ENCODE assay signal across 8 mouse cellular contexts in the genomic region with DNA sequence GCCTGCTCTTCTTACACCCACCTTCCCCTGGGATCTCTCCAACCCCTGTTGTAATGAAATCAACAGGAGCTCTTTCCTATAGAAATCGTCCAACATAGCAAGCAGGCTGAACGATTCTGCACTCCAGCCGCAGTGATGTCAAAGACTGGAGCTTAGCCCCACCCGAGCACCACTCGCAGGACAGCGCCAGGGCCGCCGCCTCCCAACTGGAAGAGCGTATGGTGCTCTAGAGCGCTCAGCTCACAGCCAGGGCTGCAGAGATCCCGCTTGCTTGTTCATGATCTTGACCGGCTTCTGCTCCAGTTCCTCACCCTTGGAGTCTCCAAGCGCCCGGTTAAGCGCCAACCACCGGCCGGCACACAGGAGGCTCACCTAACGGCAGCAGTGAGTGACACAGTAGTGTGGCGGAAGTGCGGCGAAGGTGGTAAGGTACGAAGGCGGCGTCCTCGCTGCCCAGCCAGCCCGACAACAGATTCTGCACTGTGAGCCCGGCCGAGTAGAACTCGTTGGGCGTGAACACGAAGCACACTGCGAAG. TPM values are rescaled to one million over a fixed set of nuclear protein-coding genes. Genes with fewer than 3 reads are reported as not detected.
DNase-seq lines count a peak whose midpoint lies in the region; ATAC-seq and TF ChIP-seq lines count a peak whose summit lies in the region.

No protein-coding gene starts in this region.

- ATAC-seq in kidney, embryonic 15.5 days (replicated peaks; ENCODE audit: low FRiP score): peak; percentile 41
- ATAC-seq in forebrain, postnatal 0 days: peak; percentile 1
- ATAC-seq in liver, postnatal 0 days: peak; percentile 48

- peak overlapping the region; percentile 79 for H3K9ac ChIP-seq in kidney, embryonic 15.5 days
- peak overlapping the region; percentile 81 for H3K9ac ChIP-seq in forebrain, postnatal 0 days
- peak overlapping the region; percentile 94 for H3K9ac ChIP-seq in liver, postnatal 0 days (replicated peaks)

- H3K4me2 ChIP-seq in kidney, embryonic 15.5 days: peak overlapping the region; percentile 73
- peak overlapping the region; percentile 95 for H3K4me2 ChIP-seq in forebrain, postnatal 0 days (ENCODE audit: low read depth)
- H3K4me2 ChIP-seq in liver, postnatal 0 days (ENCODE audit: low read depth, low read length): peak overlapping the region; percentile 92

- TF ChIP-seq CTCF in forebrain, postnatal 0 days (IDR thresholded peaks at IDR 0.05; ENCODE audit: low read depth): 0 out of 2 replicates have a peak, but pooled peaks have one; percentile 1
- 0 out of 2 replicates have a peak, but pooled peaks have one; percentile 6 for TF ChIP-seq CTCF in liver, postnatal 0 days (IDR thresholded peaks at IDR 0.05; ENCODE audit: low read depth)

- H3K27ac ChIP-seq in kidney, embryonic 15.5 days: peak overlapping the region; percentile 99
- H3K27ac ChIP-seq in forebrain, postnatal 0 days (ENCODE audit: low read depth, low read length): peak overlapping the region; percentile 97
- H3K27ac ChIP-seq in liver, postnatal 0 days (ENCODE audit: low read depth): peak overlapping the region; percentile 98

- no peaks in the 10 kb centered on the region for H3K9me3 ChIP-seq in kidney, embryonic 15.5 days (replicated peaks)
- H3K9me3 ChIP-seq in forebrain, postnatal 0 days (ENCODE audit: low read length): no peaks in the 10 kb centered on the region
- H3K9me3 ChIP-seq in liver, postnatal 0 days (ENCODE audit: low read length): no peaks in the 10 kb centered on the region

- peaks cover 53% of the 10 kb centered on the region for H3K36me3 ChIP-seq in kidney, embryonic 15.5 days
- peaks cover 7% of the 10 kb centered on the region; the same call in 1 of the 2 replicates for H3K36me3 ChIP-seq in forebrain, postnatal 0 days (ENCODE audit: insufficient read depth)
- H3K36me3 ChIP-seq in liver, postnatal 0 days (replicated peaks; ENCODE audit: insufficient read depth, low read length): peaks cover 44% of the 10 kb centered on the region

- peak overlapping the region; percentile 84 for H3K4me3 ChIP-seq in kidney, embryonic 15.5 days (replicated peaks)
- H3K4me3 ChIP-seq in forebrain, postnatal 0 days (ENCODE audit: low read depth, low read length): peak overlapping the region; percentile 69
- H3K4me3 ChIP-seq in liver, postnatal 0 days (ENCODE audit: low read depth, low read length): peak overlapping the region; percentile 78

- no peaks in the 10 kb centered on the region for H3K27me3 ChIP-seq in kidney, embryonic 15.5 days
- no peaks in the 10 kb centered on the region for H3K27me3 ChIP-seq in forebrain, postnatal 0 days (ENCODE audit: insufficient read depth, low read length)
- H3K27me3 ChIP-seq in liver, postnatal 0 days (ENCODE audit: insufficient read depth, low read length): no peaks in the 10 kb centered on the region

- H3K4me1 ChIP-seq in kidney, embryonic 15.5 days: peaks cover 51% of the 10 kb centered on the region
- peaks cover 13% of the 10 kb centered on the region for H3K4me1 ChIP-seq in forebrain, postnatal 0 days (ENCODE audit: insufficient read depth)
- peaks cover 29% of the 10 kb centered on the region for H3K4me1 ChIP-seq in liver, postnatal 0 days (ENCODE audit: insufficient read depth)

- no peak for DNase-seq in kidney, adult 11 months
- DNase-seq in ZHBTc4 (ENCODE audit: low read depth, low spot score): peak; percentile 78
- no peak for DNase-seq in forebrain, postnatal 0 days
- no peak for DNase-seq in liver, postnatal 0 days
- no peak for DNase-seq in frontal cortex, postnatal 10 days (ENCODE audit: low spot score in 2 of 2)
- DNase-seq in MN1 (ENCODE audit: low spot score): no peak
- no peak for DNase-seq in cerebellum, adult 11-12 months

- WGBS in kidney, embryonic 15.5 days: under 1% methylated on average over 32 of the region's 32 CpGs
- under 1% methylated on average over 32 of the region's 32 CpGs for WGBS in forebrain, postnatal 0 days
- 1% methylated on average over 32 of the region's 32 CpGs for WGBS in liver, postnatal 0 days (ENCODE audit: insufficient replicate concordance)

- TF ChIP-seq EP300 in liver, postnatal 0 days (IDR thresholded peaks at IDR 0.05; ENCODE audit: low read depth): no peak

RNA-seq across cellular contexts. Expression of a gene that starts 0.6 kb away (rescaled TPM):
- polyA plus RNA-seq in kidney, embryonic 15.5 days (2015; fragmentation: Nextera tagmentation; extraction: Ambion mirVana): 192 and 195 TPM in 2 replicates
- total RNA-seq in forebrain, postnatal 0 days (2014; rRNA removed): 12.0 and 20.1 TPM in 2 replicates
- 24.9 and 25.5 TPM in 2 replicates for polyA plus RNA-seq in forebrain, postnatal 0 days (2015; fragmentation: Nextera tagmentation; extraction: Ambion mirVana)
- polyA plus RNA-seq in liver, postnatal 0 days (2015; fragmentation: Nextera tagmentation; extraction: Ambion mirVana): 64.2 and 67.0 TPM in 2 replicates

RNA-seq across cellular contexts. Expression of a gene that starts 0.9 kb away (rescaled TPM):
- 37.4 and 37.5 TPM in 2 replicates for polyA plus RNA-seq in kidney, embryonic 15.5 days (2015; fragmentation: Nextera tagmentation; extraction: Ambion mirVana)
- total RNA-seq in forebrain, postnatal 0 days (2014; rRNA removed): 20.6 and 23.9 TPM in 2 replicates
- 15.5 and 20.9 TPM in 2 replicates for polyA plus RNA-seq in forebrain, postnatal 0 days (2015; fragmentation: Nextera tagmentation; extraction: Ambion mirVana)
- 15.8 and 16.5 TPM in 2 replicates for polyA plus RNA-seq in liver, postnatal 0 days (2015; fragmentation: Nextera tagmentation; extraction: Ambion mirVana)

RNA-seq across cellular contexts. Expression of a gene that starts 4.9 kb away (rescaled TPM):
- polyA plus RNA-seq in kidney, embryonic 15.5 days (2015; fragmentation: Nextera tagmentation; extraction: Ambion mirVana): 238 and 247 TPM in 2 replicates
- total RNA-seq in forebrain, postnatal 0 days (2014; rRNA removed): 88.7 and 89.8 TPM in 2 replicates
- polyA plus RNA-seq in forebrain, postnatal 0 days (2015; fragmentation: Nextera tagmentation; extraction: Ambion mirVana): 86.4 and 94.4 TPM in 2 replicates
- 144 and 150 TPM in 2 replicates for polyA plus RNA-seq in liver, postnatal 0 days (2015; fragmentation: Nextera tagmentation; extraction: Ambion mirVana)

RNA-seq across cellular contexts. Expression of a gene that starts 27.6 kb away (rescaled TPM):
- 0.36 and 0.79 TPM in 2 replicates for polyA plus RNA-seq in kidney, embryonic 15.5 days (2015; fragmentation: Nextera tagmentation; extraction: Ambion mirVana)
- 1.00 TPM in 1 of 2 replicates, not detected in the other for total RNA-seq in forebrain, postnatal 0 days (2014; rRNA removed)
- polyA plus RNA-seq in forebrain, postnatal 0 days (2015; fragmentation: Nextera tagmentation; extraction: Ambion mirVana): 0.39 and 0.59 TPM in 2 replicates
- polyA plus RNA-seq in liver, postnatal 0 days (2015; fragmentation: Nextera tagmentation; extraction: Ambion mirVana): 0.06 and 0.20 TPM in 2 replicates

RNA-seq across cellular contexts. Expression of a gene that starts 27.9 kb away (rescaled TPM):
- polyA plus RNA-seq in kidney, embryonic 15.5 days (2015; fragmentation: Nextera tagmentation; extraction: Ambion mirVana): 54.5 and 60.4 TPM in 2 replicates
- 20.9 and 36.6 TPM in 2 replicates for total RNA-seq in forebrain, postnatal 0 days (2014; rRNA removed)
- 37.5 and 40.0 TPM in 2 replicates for polyA plus RNA-seq in forebrain, postnatal 0 days (2015; fragmentation: Nextera tagmentation; extraction: Ambion mirVana)
- 20.5 and 21.0 TPM in 2 replicates for polyA plus RNA-seq in liver, postnatal 0 days (2015; fragmentation: Nextera tagmentation; extraction: Ambion mirVana)
